Mouse (Mus musculus): ENCODE measurements around the gene Smim5. TPM values are rescaled to one million over a fixed set of nuclear protein-coding genes. Genes with fewer than 3 reads are reported as not detected.

Smim5 gene
- polyA plus RNA-seq, 1 experiment: not detected

GRCm38 (mm10) chr11:115941980-115942379 is 42.2 kb downstream of the Smim5 start:
- Histone ChIP-seq H3K4me1 (ENCODE audit: control insufficient read depth, insufficient read depth, low read length) (no peaks in the 10 kb centered on the region), H3K4me3 (ENCODE audit: insufficient read depth, low read length) (no peak overlapping the region)
- TF ChIP-seq POLR2A (IDR thresholded peaks at IDR 0.05; ENCODE audit: low read depth, low read length) (no peak), CTCF (IDR thresholded peaks at IDR 0.05; ENCODE audit: borderline replicate concordance, insufficient read depth, low read length) (no peak)

DNA sequence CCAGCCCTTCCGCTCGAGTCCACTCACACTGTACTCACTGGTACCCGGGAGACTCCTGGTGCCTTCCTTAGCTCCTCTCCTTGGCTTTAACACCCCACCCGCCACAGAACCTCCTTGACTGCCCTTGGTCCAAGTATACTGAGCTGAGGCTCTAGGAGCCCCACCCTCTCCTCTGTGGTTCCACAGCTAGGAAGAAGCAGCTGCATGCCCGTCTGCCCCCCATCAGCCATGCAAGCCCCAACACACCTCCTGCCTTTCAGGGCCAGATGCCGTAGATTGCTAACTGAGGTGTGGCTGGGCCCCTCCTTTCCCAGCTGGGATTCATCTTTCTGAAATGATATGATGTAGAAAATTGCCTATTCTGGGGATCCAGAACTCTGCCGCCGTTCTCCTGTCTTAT is 45.5 kb downstream of the Smim5 start:
- Histone ChIP-seq H3K4me3 (ENCODE audit: insufficient read depth, low read length) (no peak overlapping the region), H3K4me1 (ENCODE audit: control insufficient read depth, insufficient read depth, low read length) (no peaks in the 10 kb centered on the region), H3K27ac (ENCODE audit: insufficient read depth, low read length) (no peak overlapping the region)
- no peak for TF ChIP-seq CTCF (IDR thresholded peaks at IDR 0.05; ENCODE audit: borderline replicate concordance, insufficient read depth, low read length)
- TF ChIP-seq POLR2A (IDR thresholded peaks at IDR 0.05; ENCODE audit: low read depth, low read length): no peak

More at GRCm38 (mm10) chr11:115941980-115942379, 42.2 kb downstream of the Smim5 start:
- H3K27ac ChIP-seq (ENCODE audit: insufficient read depth, low read length): no peak overlapping the region

DNA sequence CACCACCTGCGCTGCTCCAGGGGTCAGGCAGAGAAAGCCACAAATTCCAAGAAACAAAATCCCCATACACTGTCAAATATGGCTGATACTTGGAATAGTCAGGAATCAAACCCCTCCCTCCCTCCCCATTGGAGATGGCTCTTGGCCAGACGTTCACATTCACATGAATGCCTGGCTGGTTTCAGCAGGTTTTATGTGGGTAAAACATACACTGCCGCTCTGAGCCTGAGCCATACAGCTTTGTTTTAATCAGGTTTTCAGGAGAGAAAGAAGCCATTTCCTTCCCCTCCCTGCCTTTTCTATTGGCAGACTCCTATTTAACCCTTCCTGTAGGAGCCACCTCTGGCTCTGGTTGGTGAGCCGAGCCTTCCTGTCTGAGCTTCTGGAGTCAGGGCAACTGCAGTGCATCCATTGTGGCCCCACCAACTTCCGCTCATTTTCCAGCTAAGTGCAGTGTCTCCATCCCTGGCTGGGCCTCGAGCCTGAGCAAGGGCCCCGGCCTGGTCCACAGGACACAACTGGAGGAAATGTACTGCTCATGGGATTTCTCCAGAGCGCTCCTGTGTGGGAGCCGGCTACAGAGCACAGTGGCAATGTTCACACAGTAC is 46.6 kb downstream of the Smim5 start:
- Histone ChIP-seq H3K27ac (ENCODE audit: insufficient read depth, low read length) (no peak overlapping the region), H3K4me3 (ENCODE audit: insufficient read depth, low read length) (no peak overlapping the region), H3K4me1 (ENCODE audit: control insufficient read depth, insufficient read depth, low read length) (no peaks in the 10 kb centered on the region)
- TF ChIP-seq POLR2A (IDR thresholded peaks at IDR 0.05; ENCODE audit: low read depth, low read length): no peak
- no peak for TF ChIP-seq CTCF (IDR thresholded peaks at IDR 0.05; ENCODE audit: borderline replicate concordance, insufficient read depth, low read length)

DNA sequence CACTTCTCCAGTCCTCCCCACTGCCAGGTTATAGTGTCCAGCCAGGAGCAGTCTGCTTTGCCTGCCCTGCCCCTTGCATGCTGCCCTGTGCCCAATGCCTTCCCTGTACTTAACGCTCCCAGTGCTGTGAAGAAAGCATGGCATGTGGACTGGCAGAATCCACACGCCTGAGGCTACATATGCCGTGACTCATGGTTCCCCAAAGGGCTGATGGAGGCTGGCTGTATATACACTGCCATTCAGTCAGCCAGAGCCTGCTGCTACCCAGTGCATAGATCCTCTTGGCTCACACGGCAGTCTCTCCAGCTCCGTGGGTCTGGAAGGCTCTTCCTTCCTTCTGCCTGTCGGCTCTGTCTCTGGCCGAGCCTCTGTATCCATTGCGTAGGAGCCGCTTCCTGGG is 48.5 kb downstream of the Smim5 start:
- TF ChIP-seq POLR2A (IDR thresholded peaks at IDR 0.05; ENCODE audit: low read depth, low read length) (no peak), CTCF (IDR thresholded peaks at IDR 0.05; ENCODE audit: borderline replicate concordance, insufficient read depth, low read length) (no peak)
- Histone ChIP-seq H3K4me3 (ENCODE audit: insufficient read depth, low read length) (no peak overlapping the region), H3K4me1 (ENCODE audit: control insufficient read depth, insufficient read depth, low read length) (no peaks in the 10 kb centered on the region), H3K27ac (ENCODE audit: insufficient read depth, low read length) (no peak overlapping the region)

DNA sequence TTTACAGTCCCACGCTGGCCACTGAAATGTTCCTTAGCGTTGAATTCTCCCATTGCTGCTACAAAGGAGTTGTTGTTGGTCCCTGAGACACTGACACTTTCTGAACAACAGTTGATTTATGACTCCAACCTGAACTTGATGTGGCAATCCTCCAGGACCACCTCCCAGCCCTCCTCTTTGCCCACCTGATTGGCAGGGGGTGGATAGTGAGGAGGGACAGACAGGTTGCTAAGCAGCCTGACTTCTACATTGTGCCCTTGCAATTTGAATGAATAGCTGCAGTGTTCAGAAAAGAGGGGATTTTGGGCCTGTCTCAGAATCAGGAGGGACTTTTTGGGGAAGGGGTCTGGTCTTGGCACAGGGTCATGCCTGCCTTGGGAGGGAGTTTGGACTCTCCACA is 51.0 kb downstream of the Smim5 start:
- no peak overlapping the region for H3K27ac ChIP-seq (ENCODE audit: insufficient read depth, low read length)
- TF ChIP-seq CTCF (IDR thresholded peaks at IDR 0.05; ENCODE audit: borderline replicate concordance, insufficient read depth, low read length): no peak
- TF ChIP-seq POLR2A (IDR thresholded peaks at IDR 0.05; ENCODE audit: low read depth, low read length): no peak

GRCm38 (mm10) chr11:115954712-115955111 is 54.9 kb downstream of the Smim5 start:
- Histone ChIP-seq H3K4me1 (ENCODE audit: control insufficient read depth, insufficient read depth, low read length) (peaks cover 20% of the 10 kb centered on the region; the same call in 1 of the 2 replicates), H3K4me3 (ENCODE audit: insufficient read depth, low read length) (no peak overlapping the region), H3K27ac (ENCODE audit: insufficient read depth, low read length) (peak overlapping the region; percentile 47)
- no peak for TF ChIP-seq POLR2A (IDR thresholded peaks at IDR 0.05; ENCODE audit: low read depth, low read length)
- TF ChIP-seq CTCF (IDR thresholded peaks at IDR 0.05; ENCODE audit: borderline replicate concordance, insufficient read depth, low read length): no peak

More for the DNA sequence above, 51.0 kb downstream of the Smim5 start:
- Histone ChIP-seq H3K4me1 (ENCODE audit: control insufficient read depth, insufficient read depth, low read length) (peaks cover 11% of the 10 kb centered on the region; the same call in 1 of the 2 replicates), H3K4me3 (ENCODE audit: insufficient read depth, low read length) (no peak overlapping the region)

GRCm38 (mm10) chr11:115955195-115955858 is 55.6 kb downstream of the Smim5 start:
- Histone ChIP-seq H3K4me1 (ENCODE audit: control insufficient read depth, insufficient read depth, low read length) (peaks cover 20% of the 10 kb centered on the region; the same call in 1 of the 2 replicates), H3K27ac (ENCODE audit: insufficient read depth, low read length) (peak overlapping the region; percentile 47), H3K4me3 (ENCODE audit: insufficient read depth, low read length) (no peak overlapping the region)
- TF ChIP-seq POLR2A (IDR thresholded peaks at IDR 0.05; ENCODE audit: low read depth, low read length) (no peak), CTCF (IDR thresholded peaks at IDR 0.05; ENCODE audit: borderline replicate concordance, insufficient read depth, low read length) (no peak)

Other genes with a start within 250 kb of the Smim5 start
- gene Grb2, start 191.4 kb upstream of the Smim5 start, polyA plus RNA-seq (2011; ENCODE audit: insufficient read length, low read depth, missing spikeins): 61.1 and 69.3 TPM in 2 replicates
- 15.1 and 17.4 TPM in 2 replicates for gene Tmem94, start 134.5 kb upstream of the Smim5 start, polyA plus RNA-seq (2011; ENCODE audit: insufficient read length, low read depth, missing spikeins)
- gene Caskin2, start 86.3 kb upstream of the Smim5 start, polyA plus RNA-seq (2011; ENCODE audit: insufficient read length, low read depth, missing spikeins): 10.0 and 13.1 TPM in 2 replicates
- gene Tsen54, start 85.2 kb upstream of the Smim5 start, polyA plus RNA-seq (2011; ENCODE audit: insufficient read length, low read depth, missing spikeins): 10.1 and 12.2 TPM in 2 replicates
- 3.0 and 3.7 TPM in 2 replicates for gene Llgl2, start 75.9 kb upstream of the Smim5 start, polyA plus RNA-seq (2011; ENCODE audit: insufficient read length, low read depth, missing spikeins)
- gene Myo15b, start 41.6 kb upstream of the Smim5 start, polyA plus RNA-seq (2011; ENCODE audit: insufficient read length, low read depth, missing spikeins): not detected in 2 replicates
- gene Smim6, start 12.1 kb downstream of the Smim5 start, polyA plus RNA-seq (2011; ENCODE audit: insufficient read length, low read depth, missing spikeins): not detected in 2 replicates
- gene Sap30bp, start 33.3 kb downstream of the Smim5 start, polyA plus RNA-seq (2011; ENCODE audit: insufficient read length, low read depth, missing spikeins): 45.2 and 50.0 TPM in 2 replicates
- 11.3 and 15.8 TPM in 2 replicates for gene Recql5, start 33.5 kb downstream of the Smim5 start, polyA plus RNA-seq (2011; ENCODE audit: insufficient read length, low read depth, missing spikeins)
- 1.3 and 2.1 TPM in 2 replicates for gene Itgb4, start 74.7 kb downstream of the Smim5 start, polyA plus RNA-seq (2011; ENCODE audit: insufficient read length, low read depth, missing spikeins)
- 50.8 and 58.6 TPM in 2 replicates for gene Galk1, start 112.8 kb downstream of the Smim5 start, polyA plus RNA-seq (2011; ENCODE audit: insufficient read length, low read depth, missing spikeins)
- gene H3f3b, start 128.0 kb downstream of the Smim5 start, polyA plus RNA-seq (2011; ENCODE audit: insufficient read length, low read depth, missing spikeins): 339 and 513 TPM in 2 replicates
- 16.9 and 18.8 TPM in 2 replicates for gene Unk, start 130.4 kb downstream of the Smim5 start, polyA plus RNA-seq (2011; ENCODE audit: insufficient read length, low read depth, missing spikeins)
- not detected in 2 replicates for gene Unc13d, start 178.0 kb downstream of the Smim5 start, polyA plus RNA-seq (2011; ENCODE audit: insufficient read length, low read depth, missing spikeins)
- 55.1 and 63.8 TPM in 2 replicates for gene Wbp2, start 187.0 kb downstream of the Smim5 start, polyA plus RNA-seq (2011; ENCODE audit: insufficient read length, low read depth, missing spikeins)
- gene Trim47, start 227.2 kb downstream of the Smim5 start, polyA plus RNA-seq (2011; ENCODE audit: insufficient read length, low read depth, missing spikeins): 21.5 and 25.1 TPM in 2 replicates
- 2.8 and 2.9 TPM in 2 replicates for gene Trim65, start 231.2 kb downstream of the Smim5 start, polyA plus RNA-seq (2011; ENCODE audit: insufficient read length, low read depth, missing spikeins)
- 31.6 and 32.5 TPM in 2 replicates for gene Mrpl38, start 238.9 kb downstream of the Smim5 start, polyA plus RNA-seq (2011; ENCODE audit: insufficient read length, low read depth, missing spikeins)

Measured in embryonic fibroblast, embryonic 13.5 days (primary cell).